Comparison of ENCODE assay signal across 25 mouse cellular contexts in genomic region chr1:152726095-152726494, GRCm38 (mm10). TPM values are rescaled to one million over a fixed set of nuclear protein-coding genes. Genes with fewer than 3 reads are reported as not detected.
A peak's percentile ranks its signal among the peaks of the same experiment; 100 is the strongest.
DNase-seq lines count a peak whose midpoint lies in the region; ATAC-seq lines count a peak whose summit lies in the region.
"Had no signal": no experiment of that assay in that cellular context is flagged by ENCODE, and none has a peak within 500 bp of the region (broad histone marks: within the 10 kb centered on the region; RNA-seq: fewer than 3 reads in every experiment).

No protein-coding gene starts in this region.

- H3K9ac ChIP-seq in heart, embryonic 13.5 days, result no peak overlapping the region
- H3K9ac ChIP-seq in heart, embryonic 12.5 days, result no peak overlapping the region
- no peak overlapping the region for H3K9ac ChIP-seq in midbrain, embryonic 11.5 days (ENCODE audit: low read length)
- H3K9ac ChIP-seq in midbrain, embryonic 16.5 days (ENCODE audit: low read depth, low read length), result no peak overlapping the region
- H3K9ac ChIP-seq: embryonic facial prominence, embryonic 13.5 days; embryonic facial prominence, embryonic 15.5 days; forebrain, embryonic 12.5 days had no signal

- 0 out of 2 replicates have a peak overlapping the region, but pooled peaks have one; percentile 28 for H3K27ac ChIP-seq in heart, embryonic 13.5 days (replicated peaks)
- H3K27ac ChIP-seq in heart, embryonic 12.5 days (ENCODE audit: poor library complexity, severe bottlenecking), result no peak overlapping the region
- H3K27ac ChIP-seq in midbrain, embryonic 11.5 days (ENCODE audit: low read depth, low read length), result no peak overlapping the region
- H3K27ac ChIP-seq in midbrain, embryonic 16.5 days (ENCODE audit: low read length), result no peak overlapping the region
- H3K27ac ChIP-seq: embryonic facial prominence, embryonic 13.5 days; embryonic facial prominence, embryonic 15.5 days; forebrain, embryonic 10.5 days; forebrain, embryonic 12.5 days had no signal

- peak; percentile 10 for DNase-seq in midbrain, embryonic 11.5 days (ENCODE audit: low spot score, missing footprints)
- no peak for DNase-seq in spleen, postnatal 10 days (ENCODE audit: low spot score in 2 of 2)
- DNase-seq: adrenal gland, adult 2 months; adrenal gland, postnatal 10 days; adrenal gland, postnatal 25 days; cerebellum, adult 11 months; cerebellum, adult 18-20 months; cerebellum, adult 8-10 months; cerebellum, adult 9-11 months; cerebellum, postnatal 14 days; cerebellum, postnatal 36 days; embryo, embryonic 11 days had no signal

- H3K9me3 ChIP-seq in heart, embryonic 13.5 days, result 0 out of 2 replicates have a peak, but pooled peaks cover 2% of the 10 kb centered on the region
- no peaks in the 10 kb centered on the region for H3K9me3 ChIP-seq in heart, embryonic 12.5 days (replicated peaks)
- no peaks in the 10 kb centered on the region for H3K9me3 ChIP-seq in midbrain, embryonic 11.5 days (ENCODE audit: control insufficient read depth, low read length)
- no peaks in the 10 kb centered on the region for H3K9me3 ChIP-seq in midbrain, embryonic 16.5 days (replicated peaks; ENCODE audit: control insufficient read depth, low read length, poor library complexity, severe bottlenecking)
- H3K9me3 ChIP-seq: embryonic facial prominence, embryonic 13.5 days; embryonic facial prominence, embryonic 15.5 days; forebrain, embryonic 10.5 days; forebrain, embryonic 12.5 days had no signal

- peaks cover 35% of the 10 kb centered on the region for H3K4me1 ChIP-seq in heart, embryonic 13.5 days
- peaks cover 28% of the 10 kb centered on the region for H3K4me1 ChIP-seq in heart, embryonic 12.5 days (replicated peaks)
- no peaks in the 10 kb centered on the region for H3K4me1 ChIP-seq in midbrain, embryonic 11.5 days (ENCODE audit: control insufficient read depth, insufficient read depth, low read length)
- H3K4me1 ChIP-seq in midbrain, embryonic 16.5 days (ENCODE audit: control insufficient read depth, insufficient read depth, low read length), result no peaks in the 10 kb centered on the region
- H3K4me1 ChIP-seq: embryonic facial prominence, embryonic 15.5 days; forebrain, embryonic 10.5 days; forebrain, embryonic 12.5 days had no signal

- no peak for ATAC-seq in heart, embryonic 13.5 days (ENCODE audit: extremely low read depth, insufficient number of reproducible peaks, low FRiP score, low TSS enrichment)
- no peak for ATAC-seq in heart, embryonic 12.5 days (ENCODE audit: insufficient number of reproducible peaks, low FRiP score)
- no peak for ATAC-seq in midbrain, embryonic 11.5 days (ENCODE audit: low FRiP score)
- ATAC-seq in midbrain, embryonic 16.5 days, result no peak
- ATAC-seq: forebrain, embryonic 14.5 days; forebrain, embryonic 16.5 days had no signal

- H3K4me2 ChIP-seq in heart, embryonic 13.5 days, result no peak overlapping the region
- no peak overlapping the region for H3K4me2 ChIP-seq in heart, embryonic 12.5 days
- H3K4me2 ChIP-seq in midbrain, embryonic 11.5 days, result no peak overlapping the region
- H3K4me2 ChIP-seq in midbrain, embryonic 16.5 days (ENCODE audit: low read length), result no peak overlapping the region
- H3K4me2 ChIP-seq: embryonic facial prominence, embryonic 13.5 days; embryonic facial prominence, embryonic 15.5 days; forebrain, embryonic 12.5 days had no signal

- H3K36me3 ChIP-seq in heart, embryonic 13.5 days, result no peaks in the 10 kb centered on the region
- no peaks in the 10 kb centered on the region for H3K36me3 ChIP-seq in heart, embryonic 12.5 days
- H3K36me3 ChIP-seq in midbrain, embryonic 11.5 days (ENCODE audit: control insufficient read depth, insufficient read depth, low read length), result no peaks in the 10 kb centered on the region
- no peaks in the 10 kb centered on the region for H3K36me3 ChIP-seq in midbrain, embryonic 16.5 days (ENCODE audit: control insufficient read depth, insufficient read depth, low read length)
- H3K36me3 ChIP-seq: embryonic facial prominence, embryonic 13.5 days; embryonic facial prominence, embryonic 15.5 days; forebrain, embryonic 10.5 days; forebrain, embryonic 12.5 days had no signal

- H3K27me3 ChIP-seq in heart, embryonic 13.5 days (replicated peaks), result no peaks in the 10 kb centered on the region
- no peaks in the 10 kb centered on the region for H3K27me3 ChIP-seq in heart, embryonic 12.5 days (replicated peaks)
- H3K27me3 ChIP-seq in midbrain, embryonic 11.5 days (ENCODE audit: control insufficient read depth, insufficient read depth, low read length), result no peaks in the 10 kb centered on the region
- no peaks in the 10 kb centered on the region for H3K27me3 ChIP-seq in midbrain, embryonic 16.5 days (ENCODE audit: control insufficient read depth, insufficient read depth, low read depth, low read length)
- H3K27me3 ChIP-seq: embryonic facial prominence, embryonic 13.5 days; embryonic facial prominence, embryonic 15.5 days; forebrain, embryonic 12.5 days had no signal

- no peak overlapping the region for H3K4me3 ChIP-seq in heart, embryonic 13.5 days
- H3K4me3 ChIP-seq in heart, embryonic 12.5 days, result no peak overlapping the region
- no peak overlapping the region for H3K4me3 ChIP-seq in midbrain, embryonic 11.5 days (ENCODE audit: low read depth, low read length)
- no peak overlapping the region for H3K4me3 ChIP-seq in midbrain, embryonic 16.5 days (ENCODE audit: low read depth, low read length)
- H3K4me3 ChIP-seq: embryonic facial prominence, embryonic 13.5 days; embryonic facial prominence, embryonic 15.5 days; erythroblast, embryonic 14.5 days; forebrain, embryonic 10.5 days; forebrain, embryonic 12.5 days had no signal

- WGBS in heart, embryonic 13.5 days, result 47% methylated on average over 3 of the region's 3 CpGs
- 57% methylated on average over 3 of the region's 3 CpGs for WGBS in heart, embryonic 12.5 days
- 79% methylated on average over 3 of the region's 3 CpGs for WGBS in midbrain, embryonic 11.5 days
- 81% methylated on average over 3 of the region's 3 CpGs for WGBS in midbrain, embryonic 16.5 days

RNA-seq across cellular contexts. Expression of gene Apobec4, which starts 24.3 kb away (rescaled TPM):
- not detected in 2 replicates for polyA plus RNA-seq in heart, embryonic 13.5 days (2015; fragmentation: Nextera tagmentation; extraction: Ambion mirVana)
- polyA plus RNA-seq in heart, embryonic 12.5 days (2016; fragmentation: Nextera tagmentation; extraction: Ambion mirVana), result not detected in 2 replicates
- not detected in 2 replicates for polyA plus RNA-seq in midbrain, embryonic 11.5 days (2014; fragmentation: Nextera tagmentation; extraction: Ambion mirVana)
- polyA plus RNA-seq in midbrain, embryonic 16.5 days (2015; fragmentation: Nextera tagmentation; extraction: Ambion mirVana), result not detected in 2 replicates
- polyA plus RNA-seq: adrenal gland, adult 2 months; brain, embryonic 14.5 days; C2C12; embryonic facial prominence, embryonic 11.5 days; embryonic facial prominence, embryonic 13.5 days; erythroblast, embryonic 14.5 days; forebrain, embryonic 10.5 days; forebrain, embryonic 12.5 days had no signal

RNA-seq across cellular contexts. Expression of gene Rgl1, which starts 40.1 kb away (rescaled TPM):
- 54.1 and 59.2 TPM in 2 replicates for polyA plus RNA-seq in heart, embryonic 13.5 days (2015; fragmentation: Nextera tagmentation; extraction: Ambion mirVana)
- polyA plus RNA-seq in heart, embryonic 12.5 days (2016; fragmentation: Nextera tagmentation; extraction: Ambion mirVana), result 66.1 and 73.5 TPM in 2 replicates
- polyA plus RNA-seq in midbrain, embryonic 11.5 days (2014; fragmentation: Nextera tagmentation; extraction: Ambion mirVana), result 23.2 and 24.0 TPM in 2 replicates
- polyA plus RNA-seq in midbrain, embryonic 16.5 days (2015; fragmentation: Nextera tagmentation; extraction: Ambion mirVana), result 13.3 and 13.9 TPM in 2 replicates

RNA-seq across cellular contexts. Expression of gene Arpc5, which starts 40.2 kb away (rescaled TPM):
- polyA plus RNA-seq in heart, embryonic 13.5 days (2015; fragmentation: Nextera tagmentation; extraction: Ambion mirVana), result 198 and 202 TPM in 2 replicates
- 245 and 249 TPM in 2 replicates for polyA plus RNA-seq in heart, embryonic 12.5 days (2016; fragmentation: Nextera tagmentation; extraction: Ambion mirVana)
- 284 and 314 TPM in 2 replicates for polyA plus RNA-seq in midbrain, embryonic 11.5 days (2014; fragmentation: Nextera tagmentation; extraction: Ambion mirVana)
- 380 and 393 TPM in 2 replicates for polyA plus RNA-seq in midbrain, embryonic 16.5 days (2015; fragmentation: Nextera tagmentation; extraction: Ambion mirVana)
